Mouse (Mus musculus): Measurements from ENCODE around the gene Tiam1.

- TF ChIP-seq POLR2A (IDR thresholded peaks at IDR 0.05; ENCODE audit: borderline replicate concordance, extremely low read depth, insufficient read depth, insufficient read length, poor library complexity, severe bottlenecking) (no peak), CTCF (IDR thresholded peaks at IDR 0.05; ENCODE audit: borderline replicate concordance, extremely low read depth, insufficient read depth, insufficient read length) (peak; percentile 12; the same call in 1 of the 2 replicates)
These were observed 273.5 kb downstream of the Tiam1 start for GRCm38 (mm10) chr16:89870059-89870458.

Measured in brain, embryonic 14.5 days (tissue).